Mouse (Mus musculus): Measurements from ENCODE around the gene Ccdc134. TPM values are rescaled to one million over a fixed set of nuclear protein-coding genes. Genes with fewer than 3 reads are reported as not detected.
"Not testable (repeated sequence)": the region's sequence is repeated elsewhere in the genome, so short reads cannot be mapped to it uniquely, and the experiment has no call there.

Gene Ccdc134
- total RNA-seq (2021), result 10 to 100 TPM in 1 of 2 experiments, 1 to 10 TPM in 1; 9.5 to 14.2 TPM

DNA sequence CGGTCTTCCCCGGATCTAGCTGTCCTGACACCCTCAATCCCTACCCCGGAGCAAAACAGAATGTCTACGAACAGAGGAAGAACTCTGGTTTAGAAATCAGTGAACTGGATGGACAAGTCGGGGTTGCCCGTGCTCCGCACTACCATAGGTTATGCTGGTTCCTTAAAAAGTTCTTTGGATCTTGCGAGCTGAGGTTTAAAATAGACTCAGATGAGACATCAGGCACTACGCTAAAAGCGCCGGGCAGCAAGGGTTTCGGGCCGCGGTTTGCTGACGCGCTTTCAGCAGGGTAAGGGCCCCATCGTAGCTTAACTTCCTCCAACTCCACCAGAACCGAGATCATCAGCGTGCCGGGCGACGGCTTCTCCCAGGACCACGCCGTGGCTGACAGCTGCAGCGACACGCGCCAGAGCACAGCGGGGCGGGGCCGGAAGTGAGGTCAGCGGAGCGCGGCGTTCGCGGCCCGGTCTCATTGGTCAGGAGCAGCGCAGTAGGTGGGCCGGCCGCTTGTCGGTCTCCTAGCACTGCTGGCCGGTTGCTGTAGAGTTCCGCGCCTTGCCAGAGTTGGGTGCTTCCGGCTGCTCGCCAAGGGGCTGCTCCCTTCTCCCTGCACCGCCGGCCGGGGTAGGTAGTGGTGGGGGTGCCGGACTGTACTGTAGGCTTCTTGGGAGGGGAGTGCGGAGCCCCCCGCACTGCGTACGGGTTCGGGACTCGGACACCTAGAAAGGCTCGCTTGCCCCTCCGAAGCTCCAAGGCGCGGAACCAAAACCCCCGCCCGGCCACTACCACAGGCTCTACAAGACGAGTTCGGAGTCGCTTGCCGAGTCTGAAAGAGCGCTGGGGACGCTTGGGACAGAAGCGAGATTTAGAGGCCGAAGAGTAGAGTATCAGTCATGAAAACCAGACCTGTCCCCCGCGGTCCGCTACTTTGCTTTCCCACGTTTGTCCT lies at the start of gene Ccdc134:
Gene Ccdc134, plus strand, starts transcription at position 497 of the 949 bp plus-strand sequence.
- intact Hi-C loops (cut with DNase I), result no loop called here
- DNase-seq (ENCODE audit: low spot score in 2 of 2), result peak; percentile 96 to 97

DNA sequence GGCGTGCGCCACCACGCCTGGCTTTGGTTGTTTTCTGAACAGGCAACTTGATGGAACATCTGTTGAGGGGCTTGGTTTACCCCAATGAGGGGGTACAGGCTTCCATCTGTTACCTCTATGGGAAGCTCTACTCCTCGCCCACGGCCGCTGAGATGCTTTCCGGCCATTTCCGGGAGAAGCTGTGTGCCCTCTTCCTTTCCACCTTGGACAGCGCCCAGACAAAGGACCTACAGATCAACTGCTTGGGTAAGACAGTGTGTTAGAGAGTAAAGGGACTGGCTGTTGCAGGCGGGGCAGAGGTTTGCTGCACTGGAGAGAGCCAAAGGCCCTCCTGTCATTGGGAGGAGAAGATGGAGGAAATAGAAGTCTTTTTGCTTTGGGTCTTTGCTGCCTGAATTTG lies 47.8 kb upstream of the Ccdc134 start:
- DNase-seq (ENCODE audit: low spot score in 2 of 2), result no peak
- intact Hi-C loops (cut with DNase I), result loop anchor here (5.0 kb wide), 1 partner anchor 157 kb away; no protein-coding TSS in a partner anchor

DNA sequence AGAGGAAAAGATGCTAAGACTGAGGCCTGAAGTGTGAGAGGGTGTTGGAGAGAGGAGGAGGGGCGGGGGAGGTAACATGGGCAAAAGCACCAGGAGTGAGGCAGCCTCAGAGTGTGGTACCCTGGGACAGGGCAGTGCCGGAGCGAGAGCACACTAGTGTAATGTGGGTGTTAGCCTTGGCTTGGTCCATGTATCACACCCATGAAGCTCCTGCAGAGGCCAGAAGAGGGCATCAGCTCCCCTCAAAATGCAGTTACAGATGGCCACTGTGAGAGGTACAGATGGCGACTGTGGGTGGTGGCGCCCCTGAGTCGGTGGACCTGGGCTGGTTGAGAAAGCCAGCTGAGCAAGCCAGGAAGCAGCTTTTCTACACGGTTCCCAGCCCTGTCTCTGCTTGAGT lies 46.6 kb upstream of the Ccdc134 start:
- intact Hi-C loops (cut with DNase I), result loop anchor here (5.0 kb wide), 1 partner anchor 156 kb away; no protein-coding TSS in a partner anchor
- peak; percentile 66 to 73 for DNase-seq (ENCODE audit: low spot score in 2 of 2)

DNA sequence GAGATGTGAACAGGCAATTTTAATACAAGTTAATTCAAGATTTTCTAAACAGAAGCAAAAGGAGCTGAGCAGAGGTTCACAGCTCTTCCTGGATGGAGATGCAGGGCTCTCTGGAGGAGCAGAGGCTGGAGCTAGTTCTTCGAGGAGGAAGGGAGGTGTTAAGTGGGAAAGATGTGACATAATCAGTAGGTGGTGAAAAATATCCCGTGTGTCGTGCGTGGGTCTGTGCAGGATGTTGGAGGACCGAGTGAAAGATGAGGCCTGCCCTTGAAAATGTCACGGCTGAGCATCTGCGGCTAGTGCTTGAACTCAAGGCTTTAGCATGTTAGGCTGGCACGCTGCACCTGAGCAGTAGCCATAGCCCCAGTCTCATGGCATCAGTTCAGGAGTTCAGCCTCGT lies 42.1 kb upstream of the Ccdc134 start:
- peak in 1 of 2 experiments; percentile 53 for DNase-seq (ENCODE audit: low spot score in 2 of 2)
- intact Hi-C loops (cut with DNase I), result loop anchor here (5.0 kb wide), 1 partner anchor 52 kb away; no protein-coding TSS in a partner anchor

DNA sequence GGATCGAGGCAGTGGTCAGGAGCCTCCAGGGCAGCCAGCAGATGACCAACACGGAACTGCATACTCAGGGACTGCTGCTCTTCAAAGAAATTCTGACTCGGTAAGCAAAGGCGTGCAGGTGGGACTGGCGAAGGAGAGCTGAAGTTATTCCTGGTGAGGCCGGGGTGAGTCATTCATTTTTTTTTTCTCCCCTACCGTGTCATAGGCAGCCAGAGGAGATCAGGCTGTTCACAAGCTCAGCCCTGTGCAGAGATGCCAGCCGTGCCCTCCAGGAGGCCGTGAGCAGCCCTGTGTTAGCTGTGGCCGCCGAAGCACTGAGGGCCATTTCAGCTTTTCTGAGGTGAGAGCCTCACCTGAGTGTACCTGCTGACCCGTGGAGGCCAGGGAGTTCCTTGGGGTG lies 41.6 kb upstream of the Ccdc134 start:
- intact Hi-C loops (cut with DNase I), result loop anchor here (5.0 kb wide), 1 partner anchor 51 kb away; no protein-coding TSS in a partner anchor
- DNase-seq (ENCODE audit: low spot score in 2 of 2), result peak; percentile 50 to 52

DNA sequence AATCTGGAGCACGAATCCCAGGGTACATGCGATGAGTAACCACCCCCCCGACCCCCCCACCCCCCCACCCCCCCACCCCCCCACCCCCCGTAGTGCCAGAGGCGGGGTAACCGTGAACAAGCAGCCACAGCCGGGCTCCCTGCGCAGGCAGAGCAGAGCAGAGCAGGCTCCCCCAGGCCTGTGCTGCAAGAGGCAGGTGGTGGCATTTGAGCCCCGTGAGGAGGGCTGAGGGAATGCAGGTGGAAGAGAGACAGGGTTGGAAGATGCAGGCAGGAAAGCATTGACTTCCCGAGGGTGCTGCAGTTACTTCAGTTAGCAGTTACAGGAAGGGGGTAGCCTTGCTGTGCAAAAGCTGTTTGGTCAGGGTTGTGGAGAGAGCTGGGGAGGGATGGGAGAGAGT lies 40.5 kb upstream of the Ccdc134 start:
- intact Hi-C loops (cut with DNase I), result loop anchor here (5.0 kb wide), 1 partner anchor 50 kb away; no protein-coding TSS in a partner anchor

DNA sequence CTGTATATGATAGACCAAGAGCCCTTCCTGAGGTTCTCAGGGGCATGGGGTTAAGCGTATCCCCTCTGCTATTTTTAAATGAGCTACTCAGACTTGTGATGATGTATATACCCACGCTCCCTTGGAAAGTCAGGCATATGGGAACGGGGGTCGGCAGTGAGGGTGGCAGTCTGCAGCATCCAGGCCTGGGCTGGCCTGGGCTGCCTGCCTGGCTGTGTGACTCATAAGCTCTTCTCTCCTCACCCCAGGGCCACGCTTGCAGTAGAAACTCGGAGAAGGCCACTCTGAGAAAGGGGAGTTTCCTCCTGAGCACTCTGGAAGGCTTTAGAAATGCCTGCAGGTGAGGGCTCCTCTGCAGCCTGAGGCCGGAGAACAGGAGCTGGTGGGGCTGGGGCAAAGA lies 36.7 kb upstream of the Ccdc134 start:
- intact Hi-C loops (cut with DNase I), result no loop called here
- DNase-seq (ENCODE audit: low spot score in 2 of 2), result peak in 1 of 2 experiments; percentile 27

More for the DNA sequence above, 40.5 kb upstream of the Ccdc134 start:
- peak in 1 of 2 experiments; percentile 46 for DNase-seq (ENCODE audit: low spot score in 2 of 2)

DNA sequence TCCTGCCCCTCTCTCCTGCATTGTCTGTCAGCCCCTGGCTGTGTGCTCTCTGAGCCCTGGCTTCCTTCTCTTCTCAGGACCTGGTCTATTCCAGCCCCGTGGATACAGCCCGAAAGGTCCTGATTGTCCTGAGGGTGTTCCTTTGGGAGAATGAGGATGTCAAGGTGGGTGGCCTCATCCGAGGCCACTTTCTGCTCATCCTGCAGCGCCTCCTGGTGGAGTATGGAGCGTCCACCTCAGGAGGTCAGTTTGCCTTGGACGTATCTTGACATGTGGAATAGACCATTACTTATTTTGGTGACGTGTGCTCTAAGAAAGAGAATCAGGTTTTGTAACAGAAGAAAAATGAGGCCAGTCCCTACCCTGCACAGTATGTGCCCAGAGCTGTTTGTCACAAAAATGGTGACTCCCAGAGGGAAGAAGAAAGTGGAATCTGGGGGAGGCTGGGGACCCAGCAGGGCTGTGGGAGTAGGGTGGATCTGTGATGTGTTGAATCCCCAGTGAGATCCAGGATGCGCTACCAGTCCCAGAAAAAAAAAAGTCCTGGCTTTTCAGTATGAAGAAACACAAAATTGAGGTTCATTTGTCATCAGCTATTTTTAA lies 20.7 kb upstream of the Ccdc134 start:
- DNase-seq (ENCODE audit: low spot score in 2 of 2), result peak; percentile 51 to 64
- intact Hi-C loops (cut with DNase I), result loop anchor here (5.0 kb wide), 1 partner anchor 40 kb away; the partner anchor contains the start of gene Mei1

DNA sequence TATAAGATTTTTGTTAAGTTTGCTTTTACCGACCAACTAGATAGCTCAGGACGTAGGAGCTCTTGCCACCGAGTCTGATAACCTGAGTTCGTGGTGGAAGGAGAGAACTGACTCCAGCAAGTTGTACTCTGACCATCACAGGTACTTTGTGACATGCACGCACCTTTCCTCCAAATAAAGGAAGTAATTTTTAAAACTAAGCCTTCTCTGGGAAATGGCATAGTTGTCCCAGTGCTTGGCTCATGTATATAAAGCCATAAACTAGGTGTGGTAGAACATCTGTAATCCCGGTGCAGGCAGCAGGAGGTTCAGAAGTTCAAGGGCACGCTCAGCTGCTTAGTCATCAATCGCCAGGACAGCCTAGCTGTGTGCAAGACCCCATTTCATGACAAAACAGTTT lies 7.2 kb upstream of the Ccdc134 start:
- intact Hi-C loops (cut with DNase I), result no loop called here
- no peak for DNase-seq (ENCODE audit: low spot score in 2 of 2)

DNA sequence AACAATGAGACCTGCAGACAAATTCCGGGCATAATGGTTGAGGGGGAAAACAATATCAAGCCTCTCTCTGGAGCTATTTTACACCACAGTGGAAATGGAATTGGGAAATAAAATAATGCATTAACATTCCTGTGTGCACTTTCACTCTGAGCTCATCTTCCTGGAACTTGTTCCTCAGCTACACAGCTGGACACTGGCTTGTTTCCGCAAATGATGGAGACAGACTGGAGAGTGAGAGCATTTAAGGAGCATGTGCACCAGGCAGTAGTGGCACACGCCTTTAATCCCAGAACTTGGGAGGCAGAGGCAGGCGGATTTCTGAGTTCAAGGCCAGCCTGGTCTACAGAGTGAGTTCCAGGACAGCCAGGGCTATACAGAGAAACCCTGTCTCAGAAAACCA lies 1.0 kb upstream of the Ccdc134 start:
- intact Hi-C loops (cut with DNase I); DNase-seq (ENCODE audit: low spot score in 2 of 2): not testable (repeated sequence)

DNA sequence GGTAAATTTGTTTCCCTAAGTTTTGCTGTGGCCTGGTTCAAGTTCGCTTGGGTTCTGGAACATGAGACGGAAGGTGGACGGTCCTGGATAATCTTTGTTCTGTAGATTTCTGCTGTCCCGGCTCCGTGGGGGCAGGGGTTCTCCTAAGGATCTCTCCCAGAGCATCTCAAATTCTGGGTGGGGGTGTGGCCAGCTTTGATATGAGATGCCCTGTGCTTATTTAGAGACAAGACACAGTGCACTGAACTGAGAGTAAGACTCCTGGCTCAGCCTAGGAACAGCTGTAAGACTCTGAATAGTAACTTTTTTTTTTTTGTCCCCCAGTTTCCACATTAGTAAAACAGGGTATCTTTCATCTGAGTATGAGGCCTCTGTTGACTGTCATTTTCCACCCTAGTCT lies 676 bp downstream of the Ccdc134 start:
- intact Hi-C loops (cut with DNase I), result no loop called here
- no peak for DNase-seq (ENCODE audit: low spot score in 2 of 2)

DNA sequence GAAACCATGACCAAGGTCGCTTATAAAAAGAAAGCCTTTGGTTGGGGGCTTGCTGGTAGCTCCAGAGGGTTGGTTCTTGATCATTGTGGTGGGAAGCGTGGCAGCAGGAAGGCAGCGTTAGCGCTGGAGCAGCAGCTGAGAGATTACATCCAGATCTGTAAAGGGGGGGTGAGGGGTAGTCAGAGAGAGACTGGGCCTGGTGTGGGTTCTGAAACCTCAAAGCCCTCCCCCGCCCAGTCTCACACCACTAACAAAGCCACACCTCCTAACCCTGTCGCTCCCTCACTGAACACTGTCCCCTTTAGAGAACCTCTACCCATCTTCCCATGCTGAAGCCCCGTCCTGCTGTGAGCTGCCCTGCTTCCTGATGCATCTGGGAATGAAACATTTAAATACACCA lies 2.9 kb downstream of the Ccdc134 start:
- intact Hi-C loops (cut with DNase I), result no loop called here
- no peak for DNase-seq (ENCODE audit: low spot score in 2 of 2)

DNA sequence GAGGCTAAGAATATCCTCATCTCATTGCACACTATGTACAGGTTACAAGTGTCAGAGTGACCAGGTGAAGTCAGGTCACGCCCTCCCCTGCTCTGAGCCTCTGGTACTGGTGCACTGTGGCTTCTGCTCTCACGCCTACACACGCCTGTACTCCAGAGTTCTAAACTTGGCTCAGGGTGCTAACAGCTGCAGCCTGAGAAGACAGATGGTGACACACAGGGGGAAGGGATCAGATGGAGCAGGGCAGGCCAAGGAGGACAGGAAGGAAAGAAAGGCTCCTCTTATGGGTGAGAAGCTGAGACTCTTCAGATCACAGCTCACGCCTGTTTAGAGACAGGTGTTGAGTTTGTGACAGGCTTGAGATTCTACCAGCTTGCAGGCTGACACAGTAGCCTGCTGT lies 7.7 kb downstream of the Ccdc134 start:
- intact Hi-C loops (cut with DNase I), result loop anchor here (5.0 kb wide), 2 partner anchors 48 to 68 kb away; partner anchors contain the start of gene Mei1
- DNase-seq (ENCODE audit: low spot score in 2 of 2), result peak; percentile 27 to 44

DNA sequence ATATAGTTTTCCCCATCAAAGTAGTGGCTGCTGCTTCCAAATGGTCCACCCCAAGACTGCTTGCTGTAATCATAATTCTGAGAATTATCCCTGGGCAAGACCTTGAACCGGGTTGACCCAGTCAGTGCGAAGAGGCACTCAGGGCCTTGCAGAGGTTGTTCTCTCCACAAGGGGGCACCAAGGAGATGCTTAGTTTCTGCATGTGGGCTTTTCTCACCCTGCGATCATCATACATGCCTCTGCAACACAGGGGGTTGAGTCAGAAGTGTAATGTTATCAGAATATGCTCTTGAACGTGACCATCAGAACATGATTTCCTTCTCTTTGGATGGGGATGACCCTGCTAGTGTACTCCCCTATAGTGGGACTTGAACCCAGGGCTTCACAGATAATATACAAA lies 10.8 kb downstream of the Ccdc134 start:
- intact Hi-C loops (cut with DNase I), result loop anchor here (5.0 kb wide), 2 partner anchors 51 to 71 kb away; partner anchors contain the start of gene Mei1
- peak; percentile 29 to 55 for DNase-seq (ENCODE audit: low spot score in 2 of 2)

DNA sequence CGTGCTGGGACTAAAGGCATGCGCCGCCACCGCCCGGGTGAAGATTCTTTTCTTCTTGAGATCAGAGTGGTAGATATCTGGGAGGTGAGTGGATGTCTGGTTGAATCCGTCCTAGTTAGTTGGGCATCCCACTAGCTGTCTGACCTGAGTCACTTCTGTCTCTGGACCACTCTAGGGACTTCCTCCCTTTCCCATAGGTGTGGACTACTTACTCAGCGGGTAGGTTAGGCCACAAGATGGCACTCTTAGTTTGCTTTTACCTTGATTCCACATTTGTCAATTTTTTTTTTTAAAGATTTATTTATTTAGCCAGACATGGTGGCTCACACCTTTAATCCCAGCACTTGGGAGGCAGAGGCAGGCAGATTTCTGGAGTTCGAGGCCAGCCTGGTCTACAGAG lies 11.5 kb downstream of the Ccdc134 start:
- DNase-seq (ENCODE audit: low spot score in 2 of 2), result no peak
- intact Hi-C loops (cut with DNase I), result loop anchor here (1.0 to 5.0 kb wide), 3 partner anchors 52 to 97 kb away; partner anchors contain the start of gene Mei1

DNA sequence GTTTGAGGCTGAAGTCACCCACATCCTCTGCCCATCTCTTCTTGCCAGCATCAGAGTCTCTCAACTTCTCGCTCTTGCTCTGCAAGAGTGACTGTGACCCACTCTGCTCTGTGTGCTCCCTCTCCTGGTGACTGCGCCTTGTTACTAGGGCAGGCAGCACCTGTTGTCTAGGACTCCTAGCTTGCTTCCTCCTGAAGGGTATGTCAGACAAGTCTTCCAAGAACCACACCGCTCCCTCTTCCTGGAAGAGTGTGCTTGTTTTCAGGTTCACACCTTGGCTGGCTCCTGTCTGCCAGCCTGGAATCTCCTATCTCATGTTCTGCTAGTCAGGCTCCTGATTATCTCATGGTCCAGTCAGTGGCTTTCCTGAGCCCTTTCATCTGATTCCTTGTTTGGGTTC lies 12.6 kb downstream of the Ccdc134 start:
- intact Hi-C loops (cut with DNase I), result no loop called here
- DNase-seq (ENCODE audit: low spot score in 2 of 2), result no peak

DNA sequence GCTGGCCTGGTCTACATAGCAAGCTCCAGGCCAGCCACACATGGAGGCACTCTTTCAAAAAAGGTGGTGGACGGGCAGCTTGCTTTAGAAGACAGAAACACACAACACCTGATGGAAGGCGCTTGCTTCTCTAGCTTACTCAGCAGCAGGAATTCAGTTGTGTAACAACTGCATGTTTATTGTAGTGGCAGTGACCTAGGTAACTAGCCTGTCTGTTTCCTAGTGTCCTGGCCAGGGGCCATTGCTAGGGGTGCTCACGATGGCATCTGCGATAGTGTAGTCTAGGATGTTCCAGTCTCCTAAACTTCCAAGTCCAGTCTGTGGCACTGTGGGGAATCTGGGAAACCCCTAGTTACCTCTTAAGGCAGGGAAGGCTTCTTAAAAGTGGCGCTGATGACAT lies 16.4 kb downstream of the Ccdc134 start:
- intact Hi-C loops (cut with DNase I), result no loop called here
- DNase-seq (ENCODE audit: low spot score in 2 of 2), result no peak

DNA sequence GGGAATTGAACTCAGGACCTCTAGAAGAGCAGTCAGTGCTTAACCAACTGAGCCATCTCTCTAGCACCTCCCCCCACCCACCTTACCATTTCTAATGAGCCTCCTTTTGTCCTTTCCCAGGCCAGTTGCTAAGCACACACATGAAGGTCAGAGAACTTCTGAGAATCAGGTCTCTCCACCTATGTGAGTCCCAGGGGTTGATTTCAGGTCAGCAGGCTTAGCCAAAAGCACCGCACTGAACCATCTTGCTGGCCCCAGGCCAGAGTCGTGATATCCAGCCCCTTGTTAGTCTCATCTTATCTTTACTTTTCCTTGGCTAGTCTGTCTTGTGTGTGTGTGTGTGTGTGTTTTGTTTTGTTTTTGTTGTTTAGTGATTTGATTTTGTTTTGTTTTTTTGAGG lies 17.7 kb downstream of the Ccdc134 start:
- DNase-seq (ENCODE audit: low spot score in 2 of 2), result no peak
- intact Hi-C loops (cut with DNase I), result no loop called here

DNA sequence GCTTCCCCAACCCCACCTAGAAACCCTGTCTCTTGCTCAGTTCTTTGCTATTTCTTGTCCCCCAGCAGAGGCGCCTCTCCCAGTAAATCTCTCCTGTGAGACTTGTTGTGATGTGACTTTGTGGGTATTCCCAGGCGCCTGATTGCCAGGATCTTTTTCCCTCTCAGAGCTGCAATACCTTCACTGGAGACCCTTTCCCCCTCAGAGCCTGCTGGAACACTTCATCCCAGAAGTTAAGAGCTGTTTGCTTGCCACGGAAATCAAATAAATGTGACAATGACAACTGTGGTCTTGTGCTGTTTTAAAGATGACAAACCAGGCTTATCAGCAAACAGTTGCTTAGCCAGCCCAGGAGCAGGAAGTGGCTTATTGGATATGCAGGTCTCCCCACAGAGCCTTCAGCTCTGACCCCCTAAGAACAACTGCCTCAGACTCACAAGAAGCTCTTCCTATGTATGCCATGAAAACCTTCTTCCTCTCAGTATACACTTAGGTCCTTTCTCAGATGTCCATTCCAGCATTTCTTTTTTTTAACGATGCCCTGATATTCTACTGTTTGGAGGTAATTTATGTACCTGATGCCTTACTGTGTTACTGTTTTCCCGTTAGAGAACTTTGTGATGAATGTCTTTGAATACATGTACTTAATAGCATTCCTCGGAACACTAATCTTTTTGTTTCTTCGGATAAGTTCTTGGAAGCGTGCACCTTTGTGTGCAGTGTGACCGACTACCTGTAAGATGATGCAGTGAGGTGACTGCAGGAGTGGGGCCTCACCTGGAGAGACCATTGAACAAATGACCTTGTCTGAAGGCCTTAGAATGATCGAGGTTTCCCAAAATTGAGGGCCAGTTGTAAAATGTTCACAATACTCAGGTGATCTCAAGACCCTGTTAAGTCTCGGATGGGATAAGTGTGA lies 18.4 kb downstream of the Ccdc134 start:
- intact Hi-C loops (cut with DNase I), result no loop called here
- no peak for DNase-seq (ENCODE audit: low spot score in 2 of 2)

All from left cerebral cortex, postnatal 36 days (tissue).